Mouse (Mus musculus) inflammation-experienced regulatory T-cells, adult 6 months (primary cell): ENCODE measurements around the gene Gsto2. TPM values are rescaled to one million over a fixed set of nuclear protein-coding genes. Genes with fewer than 3 reads are reported as not detected.

Experiments
- ATAC-seq: one replicate; pipeline ENCODE4 v1.8.0; 2017
- polyA plus RNA-seq, 3 experiments: library from polyadenylated mRNA; unstranded; fragments of 100-300 nt; shearing (Covaris generic); gene quantifications; one replicate each; pipeline ENCODE4 v1.2.1; 2017

Gene Gsto2
- polyA plus RNA-seq, 3 experiments from 2014 or later: 0.34 to 1.2 (median 1.1) TPM

DNA sequence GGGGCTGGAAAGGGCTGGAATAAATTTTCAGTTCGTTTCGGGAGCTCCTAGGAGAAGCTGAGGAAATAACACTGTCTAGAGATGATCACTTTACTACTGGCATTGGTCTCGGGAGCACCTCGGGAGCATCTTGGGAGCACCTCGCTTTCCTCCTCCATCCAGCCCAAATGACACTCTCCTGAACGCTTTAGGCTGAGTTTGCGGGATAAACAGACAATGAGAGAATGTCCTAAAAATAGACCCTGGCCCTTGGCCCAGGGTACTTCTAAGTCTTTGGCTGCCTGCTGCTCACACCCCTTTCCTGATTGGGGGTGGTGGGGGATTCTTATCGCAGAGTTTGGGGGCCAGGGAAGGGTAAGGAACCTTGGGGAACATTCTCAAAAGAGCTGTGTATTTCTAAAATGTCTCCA, 54.6 kb downstream of the Gsto2 start:
- ATAC-seq: no peak

GRCm38 (mm10) chr19:47925819-47926218, 60.5 kb downstream of the Gsto2 start:
- ATAC-seq: no peak

GRCm38 (mm10) chr19:47927032-47927431, 61.7 kb downstream of the Gsto2 start:
- ATAC-seq: no peak

DNA sequence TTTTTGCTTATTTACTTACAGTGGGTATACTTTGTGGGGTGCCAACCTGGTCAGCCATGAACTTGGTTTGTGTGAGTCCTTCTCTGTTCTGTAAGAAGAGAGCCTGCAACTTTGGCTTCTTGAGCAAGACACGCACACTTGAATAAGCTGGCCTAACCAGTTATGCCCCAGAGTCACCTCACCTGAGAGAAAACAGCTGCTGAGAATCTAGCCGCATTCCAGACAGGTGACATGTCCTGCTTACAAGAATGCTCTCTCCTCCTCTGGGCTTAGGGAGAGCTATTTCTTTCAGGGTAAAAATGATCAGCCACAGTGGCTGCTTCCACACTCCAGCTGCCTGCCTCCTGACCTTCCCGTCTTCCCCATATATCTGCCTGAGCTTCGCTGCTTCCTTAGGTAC, 63.7 kb downstream of the Gsto2 start:
- no peak for ATAC-seq

DNA sequence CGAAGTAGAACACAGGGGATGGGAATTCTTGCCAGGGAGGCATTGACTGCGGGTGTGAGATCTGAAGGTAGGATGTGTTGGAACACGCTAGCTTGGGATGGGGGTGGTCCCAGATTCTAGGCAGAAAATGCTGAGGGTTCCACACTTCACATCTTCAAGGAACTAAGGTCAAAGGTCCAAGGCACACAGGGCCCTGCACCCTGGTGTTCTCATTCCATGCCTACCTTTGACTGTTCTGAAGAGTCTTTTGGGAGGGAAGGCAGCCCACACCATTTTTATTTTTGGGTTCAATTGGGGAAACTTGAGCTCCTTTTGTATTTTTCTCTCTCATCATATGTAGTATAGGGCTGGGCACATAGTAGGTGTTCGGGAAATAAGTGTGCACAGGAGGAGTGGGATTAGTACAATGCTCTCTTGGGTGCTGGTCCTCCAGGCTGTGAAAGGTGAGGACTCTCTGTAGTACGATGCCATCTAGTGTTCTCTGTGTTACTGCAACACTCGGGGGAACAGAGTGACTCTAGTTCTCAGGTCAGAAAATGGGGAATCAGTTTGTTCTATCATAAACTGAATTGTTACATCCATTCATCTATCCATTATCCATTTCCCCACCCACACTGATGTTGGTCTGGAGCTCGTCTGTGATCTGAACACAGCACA, 66.8 kb downstream of the Gsto2 start:
- ATAC-seq: peak; percentile 85

DNA sequence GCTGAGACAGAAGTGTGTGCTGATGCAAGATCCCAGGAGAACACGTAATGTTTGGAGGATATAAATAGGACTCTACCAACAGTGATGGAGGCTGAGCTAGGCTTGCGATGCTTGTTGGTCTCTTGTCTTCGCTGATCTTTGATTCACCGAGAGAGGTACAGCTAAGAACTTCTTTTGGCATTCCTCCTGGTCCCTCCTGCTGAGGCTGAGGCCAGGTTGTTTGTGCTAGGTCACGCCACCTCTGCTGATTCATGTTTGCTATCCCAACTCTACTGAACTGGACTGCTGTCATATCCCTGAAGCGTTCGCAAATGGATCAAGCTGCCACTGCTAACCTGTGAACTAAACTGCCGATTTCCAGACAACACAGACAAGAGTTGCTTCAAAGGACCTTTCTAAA, 68.8 kb downstream of the Gsto2 start:
- no peak for ATAC-seq

DNA sequence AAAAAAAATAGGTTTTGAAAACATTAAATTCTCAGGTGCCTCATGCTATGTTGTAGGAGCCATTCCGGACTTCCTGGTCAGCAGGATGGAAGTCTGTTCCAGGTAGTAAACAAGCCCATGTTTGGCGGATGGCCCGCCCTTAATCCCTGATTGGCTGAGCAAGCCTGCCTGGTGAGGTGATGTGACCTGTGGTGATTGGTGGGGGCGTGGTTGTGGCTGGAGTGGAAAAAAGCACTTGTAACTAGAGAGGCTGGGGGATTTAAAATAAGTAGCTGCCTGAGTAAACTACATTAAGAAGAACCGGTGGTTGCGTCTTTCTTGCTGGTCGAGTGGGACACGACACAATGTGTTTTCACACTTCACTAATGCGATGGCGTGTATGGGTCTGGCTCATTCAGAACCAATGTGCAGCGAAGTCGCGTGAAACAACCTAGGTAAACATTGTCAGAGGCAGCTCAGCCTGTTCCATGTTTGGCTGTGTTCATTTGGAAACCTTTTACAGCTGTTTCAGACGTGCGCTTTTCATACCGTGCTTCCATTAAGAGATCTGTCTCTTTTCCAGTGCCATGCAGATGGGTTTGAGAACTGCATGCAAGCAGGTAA, 69.4 kb downstream of the Gsto2 start:
- no peak for ATAC-seq

DNA sequence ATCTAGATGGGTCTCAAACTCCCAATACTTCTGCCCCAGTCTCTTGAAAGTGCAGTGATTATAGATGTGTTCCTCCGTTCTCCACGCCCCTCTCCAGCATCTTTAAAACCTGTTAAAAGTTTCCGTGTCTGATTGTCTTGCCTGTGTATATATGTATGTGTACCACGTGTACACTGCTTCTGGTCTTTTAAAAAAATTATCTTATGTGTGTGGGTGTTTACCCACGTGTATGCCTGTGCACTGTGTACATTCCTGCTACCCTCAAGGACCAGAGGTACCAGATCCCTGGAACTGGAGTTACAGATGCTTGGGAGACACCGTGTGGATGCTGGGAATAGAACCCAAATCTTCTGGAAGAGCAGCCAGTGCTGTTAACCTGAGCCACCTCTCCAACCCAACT, 70.2 kb downstream of the Gsto2 start:
- ATAC-seq: no peak

Other genes starting within 250 kb of the Gsto2 start
- gene Col17a1, start 173.4 kb upstream of the Gsto2 start, polyA plus RNA-seq: not detected
- gene Sfr1, start 133.9 kb upstream of the Gsto2 start, polyA plus RNA-seq: 100 to 1,000 TPM; 140 to 178 (median 146) TPM
- 10 to 100 TPM; 17.8 to 26.4 (median 19.5) TPM for gene Gsto1, start 10.6 kb upstream of the Gsto2 start, polyA plus RNA-seq
- gene Cfap43, start 53.8 kb downstream of the Gsto2 start, polyA plus RNA-seq: under 1 TPM; 0.34 to 0.48 (median 0.38) TPM
- 10 to 100 TPM in 1 of 3 experiments, 1 to 10 TPM in 2; 7.8 to 10.4 (median 8.0) TPM for gene Itprip, start 53.8 kb downstream of the Gsto2 start, polyA plus RNA-seq
- gene Cfap58, start 72.1 kb downstream of the Gsto2 start, polyA plus RNA-seq: not detected